Mouse (Mus musculus) CH12.LX (cell line): Measurements from ENCODE around the gene Hivep2. TPM values are rescaled to one million over a fixed set of nuclear protein-coding genes. Genes with fewer than 3 reads are reported as not detected.

Experiments
- DNase-seq: peaks from one replicate; pipeline ENCODE4 v3.0.0-alpha.2; 2013; ENCODE audit errors: extremely low read depth
- H3K27ac ChIP-seq: 2 replicates; pipeline ENCODE4 v1.5.1; 2012; ENCODE audit warnings: low read depth, mild to moderate bottlenecking, control low read depth, moderate library complexity; ENCODE audit not compliant: insufficient read depth
- H3K27me3 ChIP-seq: replicated peaks from 2 replicates; pipeline ENCODE3; 2012; ENCODE audit warnings: inconsistent platforms
- H3K36me3 ChIP-seq, 2 experiments: replicated peaks in 1 of 2; 2 replicates each; pipeline versions ENCODE3 to v1.6.1; 2012; ENCODE audit warnings: inconsistent platforms in 1 of 2, low read length in 1 of 2, mild to moderate bottlenecking in 1 of 2, mixed read lengths in 1 of 2, moderate library complexity in 1 of 2; ENCODE audit not compliant: control insufficient read depth in 1 of 2, insufficient read depth in 1 of 2
- H3K4me1 ChIP-seq, 2 experiments: 2 replicates each; pipeline ENCODE4 v1.6.1; 2012; ENCODE audit warnings: inconsistent platforms in 1 of 2, moderate library complexity in 1 of 2; ENCODE audit not compliant: insufficient read depth in 2 of 2, control insufficient read depth in 1 of 2
- H3K4me2 ChIP-seq: 2 replicates; pipeline ENCODE4 v1.6.1; 2012; ENCODE audit warnings: low read depth, mild to moderate bottlenecking, control low read depth; ENCODE audit not compliant: poor library complexity, insufficient read depth, severe bottlenecking
- H3K4me3 ChIP-seq, 3 experiments: fragments of 150-350 bp in 1 of 3; sonication (generic) in 1 of 3; replicated peaks in 1 of 3; 2 replicates each; pipeline versions ENCODE3 to v1.5.1; 2011 to 2012; ENCODE audit warnings: low read depth in 2 of 3, low read length in 2 of 3, mild to moderate bottlenecking in 2 of 3, moderate library complexity in 2 of 3, control low read depth in 1 of 3, improper control_type of control experiment in 1 of 3, inconsistent platforms in 1 of 3, mixed read lengths in 1 of 3; ENCODE audit not compliant: poor library complexity in 1 of 3
- H3K79me2 ChIP-seq: replicated peaks from 2 replicates; pipeline ENCODE4 v1.6.1; 2012; ENCODE audit warnings: mild to moderate bottlenecking, moderate library complexity; ENCODE audit not compliant: control insufficient read depth, poor library complexity, insufficient read depth, severe bottlenecking; ENCODE audit errors: extremely low read depth
- H3K9ac ChIP-seq: 2 replicates; pipeline ENCODE4 v1.6.1; 2012; ENCODE audit warnings: low read depth, mild to moderate bottlenecking, control low read depth, moderate library complexity; ENCODE audit not compliant: insufficient read depth
- H3K9me3 ChIP-seq: replicated peaks from 2 replicates; pipeline ENCODE3; 2012; ENCODE audit warnings: low read length, inconsistent platforms, mixed read lengths
- BHLHE40 ChIP-seq: IDR thresholded peaks from 2 replicates; pipeline ENCODE4 v1.6.1; 2011; ENCODE audit warnings: mild to moderate bottlenecking, low read depth, low read length, improper control_type of control experiment
- CHD1 ChIP-seq: IDR thresholded peaks from 2 replicates; pipeline ENCODE4 v1.6.1; 2012; ENCODE audit warnings: low read depth, low read length, improper control_type of control experiment, inconsistent platforms
- CTCF ChIP-seq, 2 experiments: IDR thresholded peaks in 1 of 2; conservative IDR thresholded peaks in 1 of 2; 2 replicates each; pipeline ENCODE4 v1.5.1; 2011 to 2012; ENCODE audit warnings: low read depth in 2 of 2, low read length in 2 of 2, improper control_type of control experiment in 1 of 2, inconsistent platforms in 1 of 2, mild to moderate bottlenecking in 1 of 2, moderate library complexity in 1 of 2
- E2F4 ChIP-seq: IDR thresholded peaks from 2 replicates; pipeline ENCODE4 v1.6.1; 2011; ENCODE audit warnings: low read depth, low read length, improper control_type of control experiment; ENCODE audit not compliant: insufficient replicate concordance
- ELF1 ChIP-seq: IDR thresholded peaks from 2 replicates; pipeline ENCODE4 v1.6.1; 2014; ENCODE audit warnings: low read depth, mild to moderate bottlenecking, inconsistent platforms, low read length, improper control_type of control experiment
- ETS1 ChIP-seq: conservative IDR thresholded peaks from 2 replicates; pipeline ENCODE4 v1.6.1; 2012; ENCODE audit warnings: low read depth, mild to moderate bottlenecking, inconsistent platforms, low read length, improper control_type of control experiment, moderate library complexity
- GABPA ChIP-seq: IDR thresholded peaks from 2 replicates; pipeline ENCODE4 v1.6.1; 2012; ENCODE audit warnings: low read depth, low read length, improper control_type of control experiment, inconsistent platforms; ENCODE audit not compliant: insufficient replicate concordance
- HCFC1 ChIP-seq: IDR thresholded peaks from 2 replicates; pipeline ENCODE4 v1.6.1; 2012; ENCODE audit warnings: low read depth, mild to moderate bottlenecking, inconsistent platforms, low read length, improper control_type of control experiment
- IRF4 ChIP-seq: IDR thresholded peaks from 2 replicates; pipeline ENCODE4 v1.6.1; 2014; ENCODE audit warnings: low read depth, mild to moderate bottlenecking, inconsistent platforms, low read length, improper control_type of control experiment
- JUND ChIP-seq: conservative IDR thresholded peaks from 2 replicates; pipeline ENCODE4 v1.6.1; 2011; ENCODE audit warnings: low read depth, low read length, improper control_type of control experiment
- MAZ ChIP-seq: IDR thresholded peaks from 2 replicates; pipeline ENCODE4 v1.6.1; 2012; ENCODE audit warnings: low read depth, mild to moderate bottlenecking, inconsistent platforms, low read length, improper control_type of control experiment, moderate library complexity
- MXI1 ChIP-seq: IDR thresholded peaks from 2 replicates; pipeline ENCODE4 v1.6.1; 2011; ENCODE audit warnings: mild to moderate bottlenecking, low read depth, low read length, improper control_type of control experiment
- MYC ChIP-seq: IDR thresholded peaks from 2 replicates; pipeline ENCODE4 v1.6.1; 2011; ENCODE audit warnings: low read depth, mild to moderate bottlenecking, improper control_type of control experiment, low read length
- NELFE ChIP-seq: IDR thresholded peaks from 2 replicates; pipeline ENCODE4 v1.6.1; 2011; ENCODE audit warnings: low read depth, low read length, improper control_type of control experiment
- POLR2A ChIP-seq: IDR thresholded peaks from 2 replicates; pipeline ENCODE4 v1.6.1; 2011; ENCODE audit warnings: low read depth, mild to moderate bottlenecking, improper control_type of control experiment, low read length
- RCOR1 ChIP-seq: conservative IDR thresholded peaks from 2 replicates; pipeline ENCODE4 v1.6.1; 2012; ENCODE audit warnings: low read depth, mild to moderate bottlenecking, inconsistent platforms, low read length, improper control_type of control experiment
- SIN3A ChIP-seq: IDR thresholded peaks from 2 replicates; pipeline ENCODE4 v1.6.1; 2012; ENCODE audit warnings: low read length, improper control_type of control experiment, inconsistent platforms
- SMC3 ChIP-seq: IDR thresholded peaks from 2 replicates; pipeline ENCODE4 v1.6.1; 2011; ENCODE audit warnings: low read depth, low read length, improper control_type of control experiment
- TBP ChIP-seq: conservative IDR thresholded peaks from 2 replicates; pipeline ENCODE4 v1.6.1; 2011; ENCODE audit warnings: low read depth, low read length, improper control_type of control experiment
- TCF12 ChIP-seq: IDR thresholded peaks from 2 replicates; pipeline ENCODE4 v1.6.1; 2014; ENCODE audit warnings: low read depth, mild to moderate bottlenecking, inconsistent platforms, low read length, improper control_type of control experiment
- UBTF ChIP-seq: IDR thresholded peaks from 2 replicates; pipeline ENCODE4 v1.6.1; 2012; ENCODE audit warnings: low read depth, mild to moderate bottlenecking, inconsistent platforms, low read length, improper control_type of control experiment, moderate library complexity
- USF1 ChIP-seq: IDR thresholded peaks from 2 replicates; pipeline ENCODE4 v1.6.1; 2014; ENCODE audit warnings: low read depth, mild to moderate bottlenecking, inconsistent platforms, low read length, improper control_type of control experiment
- USF2 ChIP-seq: conservative IDR thresholded peaks from 2 replicates; pipeline ENCODE4 v1.6.1; 2011; ENCODE audit warnings: low read depth, low read length, improper control_type of control experiment
- ZC3H11A ChIP-seq: IDR thresholded peaks from 2 replicates; pipeline ENCODE4 v1.6.1; 2012; ENCODE audit warnings: low read depth, mild to moderate bottlenecking, inconsistent platforms, low read length, improper control_type of control experiment
- ZNF384 ChIP-seq: IDR thresholded peaks from 2 replicates; pipeline ENCODE4 v1.6.1; 2012; ENCODE audit warnings: low read depth, low read length, improper control_type of control experiment, inconsistent platforms
- dilution Hi-C: fragments of 300-500 bp; cut with MboI; formaldehyde crosslinking; loops from 2 replicates; pipeline ENCODE4 v1.14.3; 2020; ENCODE audit warnings: low sequenced_read_pairs; ENCODE audit not compliant: extremely low pct_unique_long_range_greater_than_20kb, extremely low pct_ligation_motif_present
- in situ Hi-C: fragments of 300-500 bp; cut with MboI; formaldehyde crosslinking; loops from 3 replicates; pipeline ENCODE4 v1.14.3; 2019; ENCODE audit warnings: low sequenced_read_pairs, low pct_ligation_motif_present, low pct_unique_long_range_greater_than_20kb, mixed read lengths
- polyA plus RNA-seq: library from polyadenylated mRNA; unstranded; fragments of >175 nt; gene quantifications from 2 replicates; pipeline ENCODE4 v1.2.1, GENCODE M21; 2012; ENCODE audit warnings: low read depth; ENCODE audit not compliant: insufficient read length
- total RNA-seq, 2 experiments: library from RNA; depleted of rRNA; stranded (reverse); fragments of 300-350 nt in 1 of 2; fragments of >200 nt in 1 of 2; gene quantifications; 2 replicates each; pipeline ENCODE4 v1.2.3; 2012 to 2014

Hivep2 gene
- total and polyA plus RNA-seq, 3 experiments = 0.59 to 2.7 (median 1.4) TPM

GRCm38 (mm10) chr10:14045745-14046144 lies 79.9 kb downstream of the Hivep2 start:
- H3K4me3 ChIP-seq = no peak overlapping the region
- TF ChIP-seq CHD1 (peak; percentile 52; the same call in 1 of the 2 replicates), USF1 (no peak), SMC3 (peak; percentile 9), POLR2A (0 out of 2 replicates have a peak, but pooled peaks have one; percentile 28), BHLHE40 (peak; percentile 21; the same call in 1 of the 2 replicates), HCFC1 (no peak), ETS1 (peak; percentile 55), IRF4 (peak; percentile 6; the same call in 1 of the 2 replicates), GABPA (no peak), ELF1 (peak; percentile 67), TBP (no peak), NELFE (no peak), ZC3H11A (no peak), USF2 (no peak), SIN3A (peak; percentile 58; the same call in 1 of the 2 replicates), RCOR1 (no peak), JUND (no peak), MAZ (no peak), E2F4 (no peak), TCF12 (peak; percentile 46; the same call in 1 of the 2 replicates), MXI1 (0 out of 2 replicates have a peak, but pooled peaks have one; percentile 18), CTCF (conservative IDR thresholded peaks at IDR 0.05 in 1 of 2, IDR thresholded peaks at IDR 0.05 in 1 of 2; ENCODE audit: low read depth in 2 of 2, low read length in 2 of 2) (no peak), MYC (no peak), ZNF384 (peak; percentile 86), UBTF (0 out of 2 replicates have a peak, but pooled peaks have one; percentile 56)
- H3K27me3 ChIP-seq = no peaks in the 10 kb centered on the region
- peak overlapping the region; percentile 50; the same call in 1 of the 2 replicates for H3K9ac ChIP-seq
- peak overlapping the region; percentile 76 for H3K27ac ChIP-seq
- peak overlapping the region; percentile 60 for H3K4me2 ChIP-seq
- H3K79me2 ChIP-seq = 0 out of 2 replicates have a peak, but pooled peaks cover 2% of the 10 kb centered on the region
- H3K9me3 ChIP-seq = no peaks in the 10 kb centered on the region
- DNase-seq = peak; percentile 63
- H3K36me3 ChIP-seq = no peaks in the 10 kb centered on the region
- dilution Hi-C loops = no loop called here
- H3K4me1 ChIP-seq = peaks cover 29 to 79% of the 10 kb centered on the region in 2 experiments
- in situ Hi-C loops = no loop called here
